Mouse (Mus musculus) hematopoietic stem cell, adult 5-6 weeks (primary cell): ENCODE measurements around the gene Olfr429. TPM values are rescaled to one million over a fixed set of nuclear protein-coding genes. Genes with fewer than 3 reads are reported as not detected.

Experiments used
- ATAC-seq, 2 experiments: fragments of 125-278 bp in 1 of 2; replicated peaks in 1 of 2; 2 replicates each; pipeline ENCODE4 v1.8.0; 2016 to 2017; ENCODE audit warnings: inconsistent platforms in 2 of 2, mild to moderate bottlenecking in 2 of 2, moderate number of reproducible peaks in 2 of 2, low read depth in 1 of 2, moderate TSS enrichment in 1 of 2; ENCODE audit not compliant: low FRiP score in 2 of 2, poor library complexity in 2 of 2, severe bottlenecking in 2 of 2, insufficient read depth in 1 of 2, low TSS enrichment in 1 of 2
- total RNA-seq: library from RNA; stranded (forward); fragments of 172-1452, 232-1000 nt; gene quantifications from 2 replicates; pipeline ENCODE4 v1.2.3, GENCODE M21; 2017

Olfr429 gene
- total RNA-seq, 1 experiment from 2014 or later: not detected

DNA sequence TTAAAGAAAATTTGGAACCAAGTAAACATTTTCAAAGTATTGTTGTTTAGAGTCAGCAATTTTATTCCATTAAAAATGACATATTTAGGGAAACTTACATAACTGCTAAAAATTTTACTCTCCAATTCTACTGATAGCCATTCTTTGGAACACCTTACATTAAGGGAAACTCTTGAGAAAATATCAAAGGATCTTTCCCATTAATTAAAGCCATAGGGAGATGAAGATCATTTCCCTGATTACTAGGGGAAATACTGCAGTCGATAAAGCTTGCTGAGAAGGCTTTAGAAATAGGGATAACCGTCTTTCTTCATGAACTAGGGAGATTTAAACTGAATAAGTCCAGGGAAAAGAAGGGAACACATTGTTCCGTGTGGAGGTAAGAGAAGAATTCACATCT, 47.1 kb downstream of the Olfr429 start, which contains the start of gene Olfr424:
Gene Olfr424 (plus strand): TSS at position 301 of the 400 bp plus-strand sequence.
- ATAC-seq: no peak

DNA sequence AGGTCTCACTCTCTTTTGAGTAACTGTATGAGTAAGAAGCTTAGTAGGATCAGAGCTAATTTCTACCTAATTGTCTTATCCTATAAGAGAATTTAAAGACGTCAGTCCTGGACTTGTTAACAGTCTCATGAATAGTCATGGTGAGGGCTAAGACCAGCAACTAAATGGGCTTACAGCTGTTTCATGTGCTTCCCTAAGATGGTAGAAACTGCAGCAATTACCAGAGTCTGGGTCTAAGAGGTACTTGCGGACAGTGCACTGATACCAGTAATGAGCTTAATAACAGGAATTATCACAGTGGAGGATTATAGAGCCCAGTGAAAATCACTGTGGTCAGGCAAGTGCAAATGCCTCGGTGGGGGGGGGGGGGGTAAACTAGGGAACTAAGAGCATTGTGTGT, 47.9 kb downstream of the Olfr429 start:
- no peak for ATAC-seq

Other genes starting within 250 kb of the Olfr429 start
- 4.3 TPM in 1 of 2 replicates, not detected in the other for gene Ifi211, start 171.3 kb upstream of the Olfr429 start, total RNA-seq
- gene Mndal, start 141.8 kb upstream of the Olfr429 start, total RNA-seq: 280 and 342 TPM in 2 replicates
- 158 and 228 TPM in 2 replicates for gene Ifi203, start 141.7 kb upstream of the Olfr429 start, total RNA-seq
- gene Ifi202b, start 101.6 kb upstream of the Olfr429 start, total RNA-seq: not detected in 2 replicates
- 2.1 and 4.3 TPM in 2 replicates for gene Ifi205, start 52.5 kb upstream of the Olfr429 start, total RNA-seq
- 0.13 TPM in 1 of 2 replicates, not detected in the other for gene Olfr433, start 43.6 kb upstream of the Olfr429 start, total RNA-seq
- not detected in 2 replicates for gene Olfr432, start 35.1 kb upstream of the Olfr429 start, total RNA-seq
- not detected in 2 replicates for gene Olfr430, start 17.7 kb upstream of the Olfr429 start, total RNA-seq
- gene Olfr427, start 12.6 kb downstream of the Olfr429 start, total RNA-seq: not detected in 2 replicates
- gene Olfr231, start 36.8 kb downstream of the Olfr429 start, total RNA-seq: not detected in 2 replicates
- gene Olfr424, start 47.2 kb downstream of the Olfr429 start, total RNA-seq: not detected in 2 replicates
- not detected in 2 replicates for gene Olfr420, start 71.3 kb downstream of the Olfr429 start, total RNA-seq
- gene Spta1, start 88.4 kb downstream of the Olfr429 start, total RNA-seq: 2.4 and 11.4 TPM in 2 replicates
- not detected in 2 replicates for gene Olfr419, start 167.7 kb downstream of the Olfr429 start, total RNA-seq
- not detected in 2 replicates for gene Mptx1, start 246.2 kb downstream of the Olfr429 start, total RNA-seq